Comparison of ENCODE assay signal across 8 mouse cellular contexts in genomic region chr7:27446521-27447418, GRCm38 (mm10). TPM values are rescaled to one million over a fixed set of nuclear protein-coding genes. Genes with fewer than 3 reads are reported as not detected.
DNase-seq lines count a peak whose midpoint lies in the region; ATAC-seq and TF ChIP-seq lines count a peak whose summit lies in the region.

No protein-coding gene starts in this region.

- peak; percentile 10 for DNase-seq in kidney, adult 11 months
- no peak for DNase-seq in kidney, adult 18-20 months
- peak; percentile 66 for DNase-seq in forebrain, embryonic 11.5 days (ENCODE audit: low spot score)
- peak; percentile 60 to 83 for DNase-seq in left cerebral cortex, adult 8-10 months (ENCODE audit: low spot score in 2 of 2)
- peak; percentile 51 for DNase-seq in stomach, postnatal 0 days (ENCODE audit: low spot score)

- H3K4me2 ChIP-seq in forebrain, embryonic 11.5 days (ENCODE audit: low read depth, low read length, severe bottlenecking), result peak overlapping the region; percentile 93
- H3K4me2 ChIP-seq in hindbrain, embryonic 12.5 days (replicated peaks), result peak overlapping the region; percentile 90
- peak overlapping the region; percentile 80 for H3K4me2 ChIP-seq in midbrain, embryonic 13.5 days (replicated peaks)
- peak overlapping the region; percentile 86 for H3K4me2 ChIP-seq in stomach, postnatal 0 days (replicated peaks; ENCODE audit: low read depth)

- no peaks in the 10 kb centered on the region; the same call in 1 of the 2 replicates for H3K9me3 ChIP-seq in forebrain, embryonic 11.5 days (ENCODE audit: control insufficient read depth, low read length)
- no peaks in the 10 kb centered on the region for H3K9me3 ChIP-seq in hindbrain, embryonic 12.5 days (replicated peaks)
- H3K9me3 ChIP-seq in midbrain, embryonic 13.5 days, result no peaks in the 10 kb centered on the region
- no peaks in the 10 kb centered on the region for H3K9me3 ChIP-seq in stomach, postnatal 0 days (ENCODE audit: control insufficient read depth, low read length)

- H3K4me1 ChIP-seq in bone marrow, adult 2 months (ENCODE audit: control insufficient read depth, insufficient read depth, low read length), result peaks cover 9% of the 10 kb centered on the region
- H3K4me1 ChIP-seq in forebrain, embryonic 11.5 days (replicated peaks; ENCODE audit: control insufficient read depth, insufficient read depth, low read length), result peaks cover 10% of the 10 kb centered on the region; the same call in 1 of the 2 replicates
- H3K4me1 ChIP-seq in hindbrain, embryonic 12.5 days, result peaks cover 10% of the 10 kb centered on the region; the same call in 1 of the 2 replicates
- H3K4me1 ChIP-seq in midbrain, embryonic 13.5 days (replicated peaks), result peaks cover 22% of the 10 kb centered on the region
- peaks cover 3% of the 10 kb centered on the region; the same call in 1 of the 2 replicates for H3K4me1 ChIP-seq in stomach, postnatal 0 days (replicated peaks; ENCODE audit: control insufficient read depth, insufficient read depth)

- peak overlapping the region; percentile 19 for H3K4me3 ChIP-seq in bone marrow, adult 2 months (replicated peaks; ENCODE audit: control insufficient read depth, low read depth, low read length)
- H3K4me3 ChIP-seq in forebrain, embryonic 11.5 days (ENCODE audit: low read depth, low read length), result peak overlapping the region; percentile 54
- H3K4me3 ChIP-seq in hindbrain, embryonic 12.5 days, result peak overlapping the region; percentile 47
- H3K4me3 ChIP-seq in midbrain, embryonic 13.5 days (replicated peaks), result peak overlapping the region; percentile 63
- peak overlapping the region; percentile 40 for H3K4me3 ChIP-seq in stomach, postnatal 0 days (ENCODE audit: low read depth, low read length)

- TF ChIP-seq POLR2A in bone marrow, adult 2 months (IDR thresholded peaks at IDR 0.05; ENCODE audit: borderline replicate concordance, control insufficient read depth, low read depth, low read length), result no peak

- TF ChIP-seq EP300 in stomach, postnatal 0 days (optimal IDR thresholded peaks at IDR 0.05), result no peak

- peak; percentile 31 for ATAC-seq in forebrain, embryonic 11.5 days (replicated peaks; ENCODE audit: low FRiP score)
- peak; percentile 39 for ATAC-seq in hindbrain, embryonic 12.5 days (ENCODE audit: low FRiP score)
- peak; percentile 70 for ATAC-seq in midbrain, embryonic 13.5 days
- peak; percentile 12; the same call in 1 of the 2 replicates for ATAC-seq in stomach, postnatal 0 days (ENCODE audit: low FRiP score, low TSS enrichment)

- no peaks in the 10 kb centered on the region for H3K36me3 ChIP-seq in forebrain, embryonic 11.5 days (ENCODE audit: control insufficient read depth, insufficient read depth, low read length)
- H3K36me3 ChIP-seq in hindbrain, embryonic 12.5 days, result no peaks in the 10 kb centered on the region
- no peaks in the 10 kb centered on the region for H3K36me3 ChIP-seq in midbrain, embryonic 13.5 days
- H3K36me3 ChIP-seq in stomach, postnatal 0 days (ENCODE audit: control insufficient read depth, insufficient read depth, low read length), result no peaks in the 10 kb centered on the region

- H3K27me3 ChIP-seq in forebrain, embryonic 11.5 days (ENCODE audit: control insufficient read depth, insufficient read depth, low read length), result peaks cover 26% of the 10 kb centered on the region
- H3K27me3 ChIP-seq in hindbrain, embryonic 12.5 days, result peaks cover 37% of the 10 kb centered on the region
- H3K27me3 ChIP-seq in midbrain, embryonic 13.5 days, result peaks cover 28% of the 10 kb centered on the region
- no peaks in the 10 kb centered on the region for H3K27me3 ChIP-seq in stomach, postnatal 0 days (ENCODE audit: control insufficient read depth, insufficient read depth, low read length)

- peak overlapping the region; percentile 64 for H3K9ac ChIP-seq in forebrain, embryonic 11.5 days (ENCODE audit: low read length)
- H3K9ac ChIP-seq in hindbrain, embryonic 12.5 days, result peak overlapping the region; percentile 74
- H3K9ac ChIP-seq in midbrain, embryonic 13.5 days (replicated peaks), result peak overlapping the region; percentile 81
- peak overlapping the region; percentile 65 for H3K9ac ChIP-seq in stomach, postnatal 0 days (ENCODE audit: low read length)

- 9% methylated on average over 53 of the region's 53 CpGs for WGBS in bone marrow, adult 2 months
- 8% methylated on average over 48 of the region's 53 CpGs for WGBS in forebrain, embryonic 11.5 days
- WGBS in hindbrain, embryonic 12.5 days, result 16% methylated on average over 23 of the region's 53 CpGs
- 15% methylated on average over 23 of the region's 53 CpGs for WGBS in midbrain, embryonic 13.5 days
- 15% methylated on average over 19 of the region's 53 CpGs for WGBS in stomach, postnatal 0 days

- no peak for TF ChIP-seq CTCF in bone marrow, adult 2 months (IDR thresholded peaks at IDR 0.05; ENCODE audit: control insufficient read depth, insufficient read depth, low read length)
- no peak for TF ChIP-seq CTCF in stomach, postnatal 0 days (IDR thresholded peaks at IDR 0.05; ENCODE audit: low read depth)

- no peak overlapping the region for H3K27ac ChIP-seq in bone marrow, adult 2 months (ENCODE audit: control insufficient read depth, insufficient read depth, low read depth, low read length, poor library complexity)
- no peak overlapping the region for H3K27ac ChIP-seq in forebrain, embryonic 11.5 days (ENCODE audit: low read depth, low read length)
- 0 out of 2 replicates have a peak overlapping the region, but pooled peaks have one; percentile 8 for H3K27ac ChIP-seq in hindbrain, embryonic 12.5 days
- peak overlapping the region; percentile 54 for H3K27ac ChIP-seq in midbrain, embryonic 13.5 days
- no peak overlapping the region for H3K27ac ChIP-seq in stomach, postnatal 0 days (replicated peaks)

RNA-seq across cellular contexts. Expression of gene Sptbn4, which starts 0.7 kb away (rescaled TPM):
- polyA plus RNA-seq in bone marrow, adult 2 months (2011; ENCODE audit: insufficient read depth, insufficient read length, low replicate concordance, missing spikeins), result 0.11 and 0.62 TPM in 2 replicates
- polyA plus RNA-seq in forebrain, embryonic 11.5 days (2014; fragmentation: Nextera tagmentation; extraction: Ambion mirVana), result 0.19 and 0.28 TPM in 2 replicates
- polyA plus RNA-seq in hindbrain, embryonic 12.5 days (2016; fragmentation: Nextera tagmentation; extraction: Ambion mirVana), result 0.90 and 1.1 TPM in 2 replicates
- total RNA-seq in left cerebral cortex, adult 8-10 months (2022), result 100 to 1,000 TPM; 119 to 133 (median 127) TPM
- polyA plus RNA-seq in midbrain, embryonic 13.5 days (2015; fragmentation: Nextera tagmentation; extraction: Ambion mirVana), result 1.1 and 2.2 TPM in 2 replicates
- polyA plus RNA-seq in stomach, postnatal 0 days (2015; fragmentation: Nextera tagmentation; extraction: Ambion mirVana), result 0.24 and 0.25 TPM in 2 replicates

RNA-seq across cellular contexts. Expression of gene Blvrb, which starts 1.0 kb away (rescaled TPM):
- 323 and 400 TPM in 2 replicates for polyA plus RNA-seq in bone marrow, adult 2 months (2011; ENCODE audit: insufficient read depth, insufficient read length, low replicate concordance, missing spikeins)
- 34.4 and 38.0 TPM in 2 replicates for polyA plus RNA-seq in forebrain, embryonic 11.5 days (2014; fragmentation: Nextera tagmentation; extraction: Ambion mirVana)
- 26.6 and 27.3 TPM in 2 replicates for polyA plus RNA-seq in hindbrain, embryonic 12.5 days (2016; fragmentation: Nextera tagmentation; extraction: Ambion mirVana)
- 10 to 100 TPM; 17.3 to 23.4 (median 20.2) TPM for total RNA-seq in left cerebral cortex, adult 8-10 months (2022)
- 14.8 and 16.1 TPM in 2 replicates for polyA plus RNA-seq in midbrain, embryonic 13.5 days (2015; fragmentation: Nextera tagmentation; extraction: Ambion mirVana)
- 97.3 and 103 TPM in 2 replicates for polyA plus RNA-seq in stomach, postnatal 0 days (2015; fragmentation: Nextera tagmentation; extraction: Ambion mirVana)

RNA-seq across cellular contexts. Expression of gene Sertad3, which starts 26.8 kb away (rescaled TPM):
- polyA plus RNA-seq in bone marrow, adult 2 months (2011; ENCODE audit: insufficient read depth, insufficient read length, low replicate concordance, missing spikeins), result 34.3 and 61.0 TPM in 2 replicates
- polyA plus RNA-seq in forebrain, embryonic 11.5 days (2014; fragmentation: Nextera tagmentation; extraction: Ambion mirVana), result 23.0 and 23.4 TPM in 2 replicates
- 20.8 and 22.3 TPM in 2 replicates for polyA plus RNA-seq in hindbrain, embryonic 12.5 days (2016; fragmentation: Nextera tagmentation; extraction: Ambion mirVana)
- total RNA-seq in left cerebral cortex, adult 8-10 months (2022), result 1 to 10 TPM; 2.4 to 4.5 (median 3.4) TPM
- 12.4 and 12.6 TPM in 2 replicates for polyA plus RNA-seq in midbrain, embryonic 13.5 days (2015; fragmentation: Nextera tagmentation; extraction: Ambion mirVana)
- 23.9 and 25.2 TPM in 2 replicates for polyA plus RNA-seq in stomach, postnatal 0 days (2015; fragmentation: Nextera tagmentation; extraction: Ambion mirVana)

RNA-seq across cellular contexts. Expression of gene Sertad1, which starts 39.9 kb away (rescaled TPM):
- polyA plus RNA-seq in bone marrow, adult 2 months (2011; ENCODE audit: insufficient read depth, insufficient read length, low replicate concordance, missing spikeins), result 20.9 and 33.8 TPM in 2 replicates
- 16.3 and 18.2 TPM in 2 replicates for polyA plus RNA-seq in forebrain, embryonic 11.5 days (2014; fragmentation: Nextera tagmentation; extraction: Ambion mirVana)
- 17.5 TPM in 2 replicates for polyA plus RNA-seq in hindbrain, embryonic 12.5 days (2016; fragmentation: Nextera tagmentation; extraction: Ambion mirVana)
- total RNA-seq in left cerebral cortex, adult 8-10 months (2022), result 10 to 100 TPM; 13.8 to 17.5 (median 14.1) TPM
- 8.2 and 8.5 TPM in 2 replicates for polyA plus RNA-seq in midbrain, embryonic 13.5 days (2015; fragmentation: Nextera tagmentation; extraction: Ambion mirVana)
- 50.0 and 53.0 TPM in 2 replicates for polyA plus RNA-seq in stomach, postnatal 0 days (2015; fragmentation: Nextera tagmentation; extraction: Ambion mirVana)

RNA-seq across cellular contexts. Expression of gene Prx, which starts 52.4 kb away (rescaled TPM):
- 0.79 and 3.4 TPM in 2 replicates for polyA plus RNA-seq in bone marrow, adult 2 months (2011; ENCODE audit: insufficient read depth, insufficient read length, low replicate concordance, missing spikeins)
- 1.2 and 1.3 TPM in 2 replicates for polyA plus RNA-seq in forebrain, embryonic 11.5 days (2014; fragmentation: Nextera tagmentation; extraction: Ambion mirVana)
- polyA plus RNA-seq in hindbrain, embryonic 12.5 days (2016; fragmentation: Nextera tagmentation; extraction: Ambion mirVana), result 2.5 and 3.5 TPM in 2 replicates
- under 1 TPM; 0.48 to 0.53 (median 0.52) TPM for total RNA-seq in left cerebral cortex, adult 8-10 months (2022)
- polyA plus RNA-seq in midbrain, embryonic 13.5 days (2015; fragmentation: Nextera tagmentation; extraction: Ambion mirVana), result 1.2 and 1.6 TPM in 2 replicates
- 2.1 and 2.2 TPM in 2 replicates for polyA plus RNA-seq in stomach, postnatal 0 days (2015; fragmentation: Nextera tagmentation; extraction: Ambion mirVana)

Comparison
In these comparisons a context has a peak if more than half of its experiments do, and no peak if none do; other contexts are left out.
1. H3K27ac ChIP-seq: peak in hindbrain, embryonic 12.5 days (single experiment) and midbrain, embryonic 13.5 days (single experiment); none in bone marrow, adult 2 months (single experiment), forebrain, embryonic 11.5 days (single experiment) and stomach, postnatal 0 days (single experiment).
2. ATAC-seq: peak in every context shown above with its lines; median percentile 70 in midbrain, embryonic 13.5 days; 39 in hindbrain, embryonic 12.5 days; 31 in forebrain, embryonic 11.5 days; 12 in stomach, postnatal 0 days.
3. Peak in every context shown above with its lines, with median percentiles within 50 percentile points of each other: H3K4me3 ChIP-seq, H3K4me2 ChIP-seq and H3K9ac ChIP-seq.